Mouse (Mus musculus) heart, postnatal 10 days (tissue): Measurements from ENCODE around the gene Itgb7. TPM values are rescaled to one million over a fixed set of nuclear protein-coding genes. Genes with fewer than 3 reads are reported as not detected.
A peak's percentile ranks its signal among the peaks of the same experiment; 100 is the strongest.
"Not testable (repeated sequence)": the region's sequence is repeated elsewhere in the genome, so short reads cannot be mapped to it uniquely, and the experiment has no call there.

Experiments used
- DNase-seq, 2 experiments: peaks; one replicate each; pipeline ENCODE4 v3.0.0; 2021
- intact Hi-C: fragments of 180-260 bp; cut with DNase I; formaldehyde crosslinking; loops from one replicate; pipeline ENCODE4 v1.15.1; 2025
- total RNA-seq, 2 experiments: library from RNA; stranded (reverse); gene quantifications; 2 replicates each; pipeline ENCODE4 v1.2.3; 2021

The Itgb7 gene
- total RNA-seq, 2 experiments from 2014 or later = 1.9 to 2.0 TPM

- DNase-seq = no peak
- intact Hi-C loops = no loop called here
Observed at GRCm38 (mm10) chr15:102233896-102234295, 2.2 kb upstream of the Itgb7 start.

- DNase-seq = no peak
- intact Hi-C loops = no loop called here
Observed at GRCm38 (mm10) chr15:102232764-102233163, 1.0 kb upstream of the Itgb7 start.

- intact Hi-C loops = no loop called here
- no peak for DNase-seq
Observed at GRCm38 (mm10) chr15:102230408-102231321, 1.1 kb downstream of the Itgb7 start.

- intact Hi-C loops = loop anchor here (2.0 kb wide), 1 partner anchor 21 kb away; the partner anchor contains the start of gene Csad
- not testable (repeated sequence) for DNase-seq
Observed at GRCm38 (mm10) chr15:102225619-102226018, 6.1 kb downstream of the Itgb7 start.

GRCm38 (mm10) chr15:102224992-102225617 lies 6.6 kb downstream of the Itgb7 start:
- no peak for DNase-seq
- intact Hi-C loops = loop anchor here (1.0 to 5.0 kb wide), 4 partner anchors 20 to 108 kb away; partner anchors contain the start of gene Csad

GRCm38 (mm10) chr15:102224186-102224991 lies 7.4 kb downstream of the Itgb7 start:
- intact Hi-C loops = loop anchor here (1.0 to 5.0 kb wide), 4 partner anchors 20 to 107 kb away; partner anchors contain the start of gene Csad
- peak; percentile 87 to 88 for DNase-seq

GRCm38 (mm10) chr15:102222386-102222785 lies 9.4 kb downstream of the Itgb7 start:
- intact Hi-C loops = loop anchor here (5.0 kb wide), 2 partner anchors 65 to 105 kb away; no protein-coding TSS in a partner anchor
- DNase-seq = no peak

- intact Hi-C loops = no loop called here
Observed at GRCm38 (mm10) chr15:102217325-102217724, 14.4 kb downstream of the Itgb7 start.

GRCm38 (mm10) chr15:102216459-102217228 lies 15.1 kb downstream of the Itgb7 start:
- DNase-seq = no peak
- intact Hi-C loops = no loop called here

More at GRCm38 (mm10) chr15:102217325-102217724, 14.4 kb downstream of the Itgb7 start:
- DNase-seq = no peak

GRCm38 (mm10) chr15:102215624-102216023 lies 16.1 kb downstream of the Itgb7 start:
- DNase-seq = no peak
- intact Hi-C loops = no loop called here

- no peak for DNase-seq
- intact Hi-C loops = no loop called here
Observed at GRCm38 (mm10) chr15:102214132-102214531, 17.6 kb downstream of the Itgb7 start.

- DNase-seq = no peak
- intact Hi-C loops = no loop called here
Observed at GRCm38 (mm10) chr15:102211895-102212294, 19.8 kb downstream of the Itgb7 start.

GRCm38 (mm10) chr15:102210816-102211215 lies 20.9 kb downstream of the Itgb7 start:
- intact Hi-C loops = no loop called here

GRCm38 (mm10) chr15:102209114-102209513 lies 22.6 kb downstream of the Itgb7 start:
- no peak for DNase-seq
- intact Hi-C loops = no loop called here

More at GRCm38 (mm10) chr15:102210816-102211215, 20.9 kb downstream of the Itgb7 start:
- no peak for DNase-seq

GRCm38 (mm10) chr15:102208092-102208561 lies 23.6 kb downstream of the Itgb7 start:
- intact Hi-C loops = no loop called here
- no peak for DNase-seq

- DNase-seq = no peak
- intact Hi-C loops = no loop called here
Observed at GRCm38 (mm10) chr15:102207351-102207750, 24.4 kb downstream of the Itgb7 start.

GRCm38 (mm10) chr15:102205779-102206178 lies 26.0 kb downstream of the Itgb7 start:
- intact Hi-C loops = loop anchor here (2.0 kb wide), 1 partner anchor 19 kb away; no protein-coding TSS in a partner anchor
- DNase-seq = peak in 1 of 2 experiments; percentile 34

- no peak for DNase-seq
- intact Hi-C loops = loop anchor here (2.0 kb wide), 1 partner anchor 20 kb away; no protein-coding TSS in a partner anchor
Observed at GRCm38 (mm10) chr15:102204674-102205505, 26.9 kb downstream of the Itgb7 start, which contains the start of gene Csad. Gene Csad, minus strand, starts transcription at chr15:102204724.
